Mouse (Mus musculus): ENCODE measurements around the gene Pdlim5. TPM values are rescaled to one million over a fixed set of nuclear protein-coding genes. Genes with fewer than 3 reads are reported as not detected.
A peak's percentile ranks its signal among the peaks of the same experiment; 100 is the strongest.

Pdlim5 gene
- polyA plus RNA-seq, 1 experiment: 192 TPM

DNA sequence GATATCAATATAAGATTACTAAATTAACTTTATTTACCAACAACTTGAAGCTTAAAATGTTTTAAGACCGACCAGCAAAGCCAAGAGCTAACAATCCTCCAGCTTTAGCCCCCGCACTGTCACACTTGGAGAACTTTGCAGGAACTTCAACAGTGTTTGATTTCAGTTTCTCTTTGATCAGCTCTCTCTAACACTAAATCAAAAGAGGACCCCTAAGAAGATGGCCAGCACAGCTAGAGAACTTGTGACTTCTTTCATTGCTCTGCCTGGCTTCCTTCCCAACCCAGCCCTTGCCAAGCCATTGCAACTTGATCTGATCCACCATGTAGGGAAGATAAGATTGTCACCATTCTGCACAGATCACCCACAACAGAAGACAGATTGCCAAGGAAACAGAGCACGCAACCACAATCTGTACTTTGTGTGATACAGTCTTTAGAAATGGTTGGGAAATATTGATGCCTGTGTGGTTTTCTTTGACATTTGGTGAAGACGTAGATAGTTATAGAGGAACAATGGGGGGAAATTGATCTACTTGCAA lies 17.9 kb upstream of the Pdlim5 start:
- TF ChIP-seq POLR2A (IDR thresholded peaks at IDR 0.05; ENCODE audit: low read depth, low read length): no peak
- TF ChIP-seq CTCF (IDR thresholded peaks at IDR 0.05; ENCODE audit: borderline replicate concordance, insufficient read depth, low read length): no peak
- Histone ChIP-seq H3K4me3 (ENCODE audit: insufficient read depth, low read length) (no peak overlapping the region), H3K27ac (ENCODE audit: insufficient read depth, low read length) (no peak overlapping the region), H3K4me1 (ENCODE audit: control insufficient read depth, insufficient read depth, low read length) (no peaks in the 10 kb centered on the region)

DNA sequence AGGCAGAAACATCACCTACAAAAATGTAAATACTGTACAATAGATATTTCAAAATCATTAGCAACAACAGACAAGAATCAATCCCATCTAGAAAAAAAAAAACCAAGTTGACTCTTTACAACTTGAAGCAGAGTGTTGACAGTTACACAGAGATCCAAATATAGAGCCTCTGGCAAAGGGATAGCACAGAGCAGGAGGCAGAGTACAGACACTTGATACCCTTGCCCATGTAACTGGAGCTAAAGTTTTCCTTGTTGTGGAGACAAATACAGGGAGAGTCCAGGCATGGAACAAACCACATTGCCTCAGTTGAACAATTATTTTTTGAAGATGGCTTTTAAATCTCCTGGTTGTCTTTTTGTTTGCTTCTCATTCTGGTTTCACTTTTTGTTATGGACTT lies 15.4 kb upstream of the Pdlim5 start:
- TF ChIP-seq POLR2A (IDR thresholded peaks at IDR 0.05; ENCODE audit: low read depth, low read length) (no peak), CTCF (IDR thresholded peaks at IDR 0.05; ENCODE audit: borderline replicate concordance, insufficient read depth, low read length) (no peak)
- no peaks in the 10 kb centered on the region for H3K4me1 ChIP-seq (ENCODE audit: control insufficient read depth, insufficient read depth, low read length)
- no peak overlapping the region for H3K27ac ChIP-seq (ENCODE audit: insufficient read depth, low read length)
- H3K4me3 ChIP-seq (ENCODE audit: insufficient read depth, low read length): no peak overlapping the region

DNA sequence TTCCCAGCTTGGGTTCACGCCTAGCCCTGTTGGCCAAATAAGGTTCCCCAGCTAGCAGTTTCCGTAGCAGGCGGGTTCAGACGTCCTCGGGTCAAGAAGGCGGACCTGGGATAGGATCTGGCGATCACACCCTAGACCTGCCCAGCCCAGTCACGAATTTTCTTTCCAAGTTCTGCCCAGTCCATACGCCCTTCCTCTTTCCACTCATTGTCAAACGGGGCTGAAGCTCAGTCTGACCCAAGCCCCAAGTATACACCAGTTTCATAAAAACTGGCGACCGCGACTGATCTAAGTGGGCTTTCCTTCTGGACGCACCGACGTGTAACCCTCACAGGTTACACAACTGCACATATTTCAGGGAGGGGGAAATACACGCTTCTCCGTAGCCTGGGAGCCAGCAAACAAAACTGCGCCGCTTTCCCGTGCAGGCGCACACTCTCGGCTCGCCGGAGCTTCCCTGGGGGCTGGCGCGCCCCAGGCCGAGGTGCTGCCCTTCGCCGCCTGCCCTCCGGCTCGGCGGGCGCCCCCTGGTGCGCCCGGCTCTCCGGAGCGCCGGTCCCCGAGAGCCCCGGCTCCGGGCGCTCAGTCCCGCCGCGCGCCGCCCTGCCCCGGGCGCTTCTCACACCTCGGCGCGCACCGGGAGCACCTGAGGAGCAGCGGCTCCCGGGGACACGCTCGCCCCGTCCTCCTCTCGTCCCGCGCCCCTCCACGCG lies 544 bp downstream of the Pdlim5 start:
- TF ChIP-seq POLR2A (IDR thresholded peaks at IDR 0.05; ENCODE audit: low read depth, low read length): peak; percentile 69
- TF ChIP-seq CTCF (IDR thresholded peaks at IDR 0.05; ENCODE audit: borderline replicate concordance, insufficient read depth, low read length): no peak
- no peaks in the 10 kb centered on the region; the same call in 1 of the 2 replicates for H3K4me1 ChIP-seq (ENCODE audit: control insufficient read depth, insufficient read depth, low read length)
- H3K27ac ChIP-seq (ENCODE audit: insufficient read depth, low read length): peak overlapping the region; percentile 87
- H3K4me3 ChIP-seq (ENCODE audit: insufficient read depth, low read length): peak overlapping the region; percentile 81

DNA sequence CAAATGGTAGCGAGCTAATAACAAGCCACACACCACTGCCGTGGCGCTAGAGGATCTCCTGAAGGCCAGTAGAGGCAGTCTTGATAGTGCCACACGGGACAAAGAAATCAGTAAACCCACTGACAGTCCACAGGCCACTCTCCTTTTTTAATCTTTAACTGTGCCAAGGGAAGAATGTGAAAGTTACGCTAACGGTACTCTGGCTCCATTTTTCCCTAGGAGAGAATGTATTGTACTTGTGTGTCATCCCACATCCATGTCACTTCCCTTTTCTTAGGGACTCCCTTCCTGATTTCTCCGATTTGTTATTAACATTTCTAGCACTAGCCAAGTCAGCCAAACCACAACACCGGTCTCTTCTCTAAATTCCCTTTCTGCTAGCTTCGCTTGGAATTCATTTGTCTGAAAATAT lies 1.5 kb downstream of the Pdlim5 start:
- peaks cover 2% of the 10 kb centered on the region; the same call in 1 of the 2 replicates for H3K4me1 ChIP-seq (ENCODE audit: control insufficient read depth, insufficient read depth, low read length)
- peak overlapping the region; percentile 87 for H3K27ac ChIP-seq (ENCODE audit: insufficient read depth, low read length)
- TF ChIP-seq POLR2A (IDR thresholded peaks at IDR 0.05; ENCODE audit: low read depth, low read length) (no peak), CTCF (IDR thresholded peaks at IDR 0.05; ENCODE audit: borderline replicate concordance, insufficient read depth, low read length) (peak; percentile 5; the same call in 1 of the 2 replicates)
- H3K4me3 ChIP-seq (ENCODE audit: insufficient read depth, low read length): peak overlapping the region; percentile 81

DNA sequence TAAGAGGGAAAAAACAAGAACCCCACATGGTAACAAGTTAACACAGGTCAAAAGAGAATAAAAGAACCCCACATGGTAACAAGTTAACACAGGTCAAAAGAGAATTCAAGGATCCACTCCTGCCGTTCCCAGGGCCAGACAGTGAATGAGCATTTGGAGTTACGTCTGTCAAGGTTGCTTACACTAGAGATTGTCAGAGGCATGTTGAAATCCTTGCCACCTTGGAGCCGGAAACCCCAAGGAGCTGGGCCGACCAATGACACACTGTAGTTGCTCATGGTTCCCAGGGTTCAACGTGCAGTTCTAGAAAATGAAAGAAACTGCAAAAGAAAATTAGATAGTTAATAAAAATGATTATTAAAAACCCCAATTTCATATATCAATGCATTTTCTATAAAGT lies 4.0 kb downstream of the Pdlim5 start:
- Histone ChIP-seq H3K4me3 (ENCODE audit: insufficient read depth, low read length) (no peak overlapping the region), H3K27ac (ENCODE audit: insufficient read depth, low read length) (peak overlapping the region; percentile 14; the same call in 1 of the 2 replicates), H3K4me1 (ENCODE audit: control insufficient read depth, insufficient read depth, low read length) (peaks cover 6% of the 10 kb centered on the region)
- TF ChIP-seq CTCF (IDR thresholded peaks at IDR 0.05; ENCODE audit: borderline replicate concordance, insufficient read depth, low read length): no peak
- no peak for TF ChIP-seq POLR2A (IDR thresholded peaks at IDR 0.05; ENCODE audit: low read depth, low read length)

DNA sequence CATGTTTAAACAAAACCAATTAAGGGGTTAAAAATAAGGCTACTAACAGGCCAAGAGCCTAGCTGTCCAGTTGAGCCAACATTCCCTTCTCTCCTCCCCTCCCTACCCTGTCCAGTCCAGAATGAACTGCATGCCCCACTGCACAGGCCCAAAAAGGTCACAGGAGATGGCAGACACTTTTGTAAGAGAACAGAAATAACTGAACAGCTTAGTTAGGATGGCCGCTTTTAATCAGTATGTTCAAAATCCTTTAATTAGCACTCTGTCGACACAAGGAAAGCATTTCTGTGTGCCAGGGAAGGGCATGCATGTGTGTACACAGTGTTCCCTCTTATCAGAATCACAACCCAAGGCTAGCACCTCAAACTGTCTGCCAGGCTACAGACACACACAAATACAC lies 5.2 kb downstream of the Pdlim5 start:
- TF ChIP-seq CTCF (IDR thresholded peaks at IDR 0.05; ENCODE audit: borderline replicate concordance, insufficient read depth, low read length): no peak
- TF ChIP-seq POLR2A (IDR thresholded peaks at IDR 0.05; ENCODE audit: low read depth, low read length): no peak
- H3K4me1 ChIP-seq (ENCODE audit: control insufficient read depth, insufficient read depth, low read length): peaks cover 6% of the 10 kb centered on the region
- H3K4me3 ChIP-seq (ENCODE audit: insufficient read depth, low read length): no peak overlapping the region
- peak overlapping the region; percentile 44; the same call in 1 of the 2 replicates for H3K27ac ChIP-seq (ENCODE audit: insufficient read depth, low read length)

DNA sequence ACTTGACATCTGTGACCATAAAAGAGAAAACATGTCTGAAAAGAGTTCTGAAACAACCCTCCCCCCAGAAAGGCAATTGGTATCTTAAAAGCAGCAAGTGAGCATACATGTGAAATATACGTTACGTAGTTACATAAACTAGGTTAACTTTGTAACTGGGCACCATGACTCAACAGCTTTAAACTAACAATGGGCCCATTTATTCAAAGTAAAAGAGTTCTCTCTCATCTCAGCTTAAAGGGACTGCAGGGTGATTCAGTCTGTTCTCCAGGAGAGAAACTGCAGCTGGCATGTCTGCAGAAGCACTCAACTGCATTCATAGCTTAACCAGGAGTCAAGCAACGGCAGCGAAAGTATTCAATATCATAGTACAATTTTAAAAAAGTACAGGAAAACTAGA lies 7.3 kb downstream of the Pdlim5 start:
- no peak overlapping the region for H3K4me3 ChIP-seq (ENCODE audit: insufficient read depth, low read length)
- peak overlapping the region; percentile 36 for H3K27ac ChIP-seq (ENCODE audit: insufficient read depth, low read length)
- peaks cover 6% of the 10 kb centered on the region for H3K4me1 ChIP-seq (ENCODE audit: control insufficient read depth, insufficient read depth, low read length)
- TF ChIP-seq CTCF (IDR thresholded peaks at IDR 0.05; ENCODE audit: borderline replicate concordance, insufficient read depth, low read length) (no peak), POLR2A (IDR thresholded peaks at IDR 0.05; ENCODE audit: low read depth, low read length) (no peak)

DNA sequence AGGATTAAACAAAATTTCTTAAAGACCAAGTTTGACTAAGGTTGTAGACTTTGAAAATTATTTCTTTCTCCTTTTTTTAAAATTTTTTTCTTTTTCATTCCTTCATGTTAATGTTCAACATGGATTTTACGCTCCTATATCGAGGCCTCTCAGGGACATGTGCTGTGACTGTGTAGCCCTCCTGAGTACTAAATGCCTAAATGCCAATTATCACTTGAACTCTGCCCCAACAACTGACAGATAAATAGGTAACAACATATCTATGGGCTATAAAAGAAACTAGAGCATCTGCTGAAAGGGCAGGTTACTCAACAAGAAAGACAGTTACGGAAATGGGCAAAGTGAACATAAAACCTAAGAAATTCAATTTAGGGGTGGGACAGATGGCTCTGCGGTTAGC lies 9.0 kb downstream of the Pdlim5 start:
- Histone ChIP-seq H3K4me1 (ENCODE audit: control insufficient read depth, insufficient read depth, low read length) (peaks cover 6% of the 10 kb centered on the region), H3K4me3 (ENCODE audit: insufficient read depth, low read length) (no peak overlapping the region), H3K27ac (ENCODE audit: insufficient read depth, low read length) (no peak overlapping the region)
- TF ChIP-seq CTCF (IDR thresholded peaks at IDR 0.05; ENCODE audit: borderline replicate concordance, insufficient read depth, low read length): no peak
- no peak for TF ChIP-seq POLR2A (IDR thresholded peaks at IDR 0.05; ENCODE audit: low read depth, low read length)

DNA sequence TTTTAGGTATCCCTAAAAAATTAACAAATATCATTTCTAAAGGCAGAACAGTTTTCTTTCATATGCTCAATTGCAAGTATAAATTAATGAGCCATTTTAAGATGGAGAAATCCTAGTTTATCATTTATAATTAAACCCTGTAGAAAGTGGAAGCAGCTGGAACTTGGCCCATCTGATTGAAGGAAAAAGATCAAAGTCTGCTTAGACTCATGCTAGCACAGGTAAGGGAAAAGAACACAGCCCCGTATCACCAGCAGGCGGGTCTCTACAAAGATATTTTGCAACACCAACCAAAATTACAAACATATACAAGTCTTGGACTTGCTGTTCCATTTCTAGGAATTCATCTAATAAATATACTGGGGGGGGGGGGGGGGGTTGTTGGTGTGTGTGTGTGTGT lies 9.8 kb downstream of the Pdlim5 start:
- Histone ChIP-seq H3K4me3 (ENCODE audit: insufficient read depth, low read length) (no peak overlapping the region), H3K4me1 (ENCODE audit: control insufficient read depth, insufficient read depth, low read length) (peaks cover 6% of the 10 kb centered on the region), H3K27ac (ENCODE audit: insufficient read depth, low read length) (no peak overlapping the region)
- TF ChIP-seq CTCF (IDR thresholded peaks at IDR 0.05; ENCODE audit: borderline replicate concordance, insufficient read depth, low read length): no peak
- TF ChIP-seq POLR2A (IDR thresholded peaks at IDR 0.05; ENCODE audit: low read depth, low read length): no peak

DNA sequence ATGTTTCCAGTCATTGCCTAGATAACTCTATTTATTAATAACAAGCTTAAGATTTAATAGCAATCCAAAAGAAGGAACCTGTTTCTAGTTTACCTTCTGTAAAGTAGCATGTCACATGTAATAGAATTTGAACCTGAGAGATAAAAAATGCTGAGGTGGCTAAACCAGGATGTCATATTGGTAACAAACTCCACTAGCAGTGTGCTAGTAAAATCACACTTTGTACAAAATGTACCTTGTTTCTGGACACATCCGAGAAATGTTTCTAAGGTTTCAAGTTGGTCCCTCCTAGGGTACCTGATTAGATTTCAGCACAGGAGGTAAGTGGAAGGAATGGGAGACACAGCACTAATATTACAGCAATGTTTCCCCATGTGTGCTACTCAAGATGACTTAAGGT lies 18.9 kb downstream of the Pdlim5 start:
- H3K4me3 ChIP-seq (ENCODE audit: insufficient read depth, low read length): no peak overlapping the region
- TF ChIP-seq CTCF (IDR thresholded peaks at IDR 0.05; ENCODE audit: borderline replicate concordance, insufficient read depth, low read length): no peak
- no peak for TF ChIP-seq POLR2A (IDR thresholded peaks at IDR 0.05; ENCODE audit: low read depth, low read length)

More for the DNA sequence above, 18.9 kb downstream of the Pdlim5 start:
- peaks cover 9% of the 10 kb centered on the region for H3K4me1 ChIP-seq (ENCODE audit: control insufficient read depth, insufficient read depth, low read length)
- no peak overlapping the region; the same call in 1 of the 2 replicates for H3K27ac ChIP-seq (ENCODE audit: insufficient read depth, low read length)

Measured in embryonic fibroblast, embryonic 13.5 days (primary cell).